Mouse (Mus musculus): ENCODE data around the gene Lgr6. TPM values are rescaled to one million over a fixed set of nuclear protein-coding genes. Genes with fewer than 3 reads are reported as not detected.
A peak's percentile ranks its signal among the peaks of the same experiment; 100 is the strongest.

Gene Lgr6
- polyA plus RNA-seq, 1 experiment: 0.21 TPM

GRCm38 (mm10) chr1:134962821-134963220 lies 142.3 kb downstream of the Lgr6 start:
- no peaks in the 10 kb centered on the region for H3K36me3 ChIP-seq (ENCODE audit: control insufficient read depth, insufficient read depth, low read length)
- peak overlapping the region; percentile 24; the same call in 1 of the 2 replicates for H3K27ac ChIP-seq (ENCODE audit: insufficient read depth, low read length)
- 3% methylated on average over 11 of the region's 11 CpGs for WGBS
- no peaks in the 10 kb centered on the region for H3K27me3 ChIP-seq (ENCODE audit: control insufficient read depth, insufficient read depth, low read length)
- H3K4me1 ChIP-seq (ENCODE audit: control insufficient read depth, insufficient read depth, insufficient read length): no peaks in the 10 kb centered on the region
- no peak for TF ChIP-seq POLR2A (IDR thresholded peaks at IDR 0.05; ENCODE audit: low read depth, low read length)
- TF ChIP-seq CTCF (IDR thresholded peaks at IDR 0.05; ENCODE audit: extremely low read depth, insufficient read depth, insufficient read length, insufficient replicate concordance): peak; percentile 22; the same call in 1 of the 2 replicates
- H3K4me3 ChIP-seq (ENCODE audit: extremely low read depth, insufficient read depth, insufficient read length): peak overlapping the region; percentile 78
- DNase-seq (ENCODE audit: low read depth in 1 of 2, low spot score in 2 of 2): peak; percentile 33 to 37

- Histone ChIP-seq H3K36me3 (ENCODE audit: control insufficient read depth, insufficient read depth, low read length) (no peaks in the 10 kb centered on the region), H3K27ac (ENCODE audit: insufficient read depth, low read length) (peak within 1 kb of the TSS; percentile 24; the same call in 1 of the 2 replicates), H3K27me3 (ENCODE audit: control insufficient read depth, insufficient read depth, low read length) (no peaks in the 10 kb centered on the region), H3K4me3 (ENCODE audit: extremely low read depth, insufficient read depth, insufficient read length) (peak within 1 kb of the TSS; percentile 78), H3K4me1 (ENCODE audit: control insufficient read depth, insufficient read depth, insufficient read length) (no peaks in the 10 kb centered on the region)
- 2% methylated on average over 50 of the region's 50 CpGs for WGBS
- TF ChIP-seq CTCF (IDR thresholded peaks at IDR 0.05; ENCODE audit: extremely low read depth, insufficient read depth, insufficient read length, insufficient replicate concordance) (no peak), POLR2A (IDR thresholded peaks at IDR 0.05; ENCODE audit: low read depth, low read length) (no peak)
- peak; percentile 83 to 94 for DNase-seq (ENCODE audit: low read depth in 1 of 2, low spot score in 2 of 2)
Observed at GRCm38 (mm10) chr1:134962053-134962803, 142.8 kb downstream of the Lgr6 start, which contains the start of gene Ube2t. Gene Ube2t, plus strand, starts transcription at chr1:134962565.

DNA sequence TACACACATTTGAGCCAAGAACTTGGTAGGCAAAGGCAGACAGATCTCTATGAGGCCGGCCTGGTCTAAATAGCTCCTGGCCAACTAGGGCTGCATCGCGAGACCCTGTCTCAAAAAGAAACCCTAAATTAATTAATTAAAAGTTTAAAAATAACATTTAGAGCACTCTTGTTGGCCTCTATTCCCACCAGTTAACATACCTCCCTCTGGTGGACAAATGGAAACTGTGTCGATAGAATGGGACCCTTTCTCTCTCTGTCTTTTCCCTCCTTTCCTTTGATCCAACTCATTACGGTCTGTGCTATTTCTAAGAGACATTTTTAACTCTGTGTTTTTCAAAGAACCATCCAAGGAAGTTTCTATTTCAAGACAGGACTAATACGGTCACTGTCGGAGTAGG lies 144.4 kb downstream of the Lgr6 start:
- 72% methylated on average over 7 of the region's 7 CpGs for WGBS
- H3K4me1 ChIP-seq (ENCODE audit: control insufficient read depth, insufficient read depth, insufficient read length): no peaks in the 10 kb centered on the region
- TF ChIP-seq POLR2A (IDR thresholded peaks at IDR 0.05; ENCODE audit: low read depth, low read length): no peak
- no peak for TF ChIP-seq CTCF (IDR thresholded peaks at IDR 0.05; ENCODE audit: extremely low read depth, insufficient read depth, insufficient read length, insufficient replicate concordance)
- H3K27me3 ChIP-seq (ENCODE audit: control insufficient read depth, insufficient read depth, low read length): no peaks in the 10 kb centered on the region
- no peak overlapping the region for H3K4me3 ChIP-seq (ENCODE audit: extremely low read depth, insufficient read depth, insufficient read length)
- H3K36me3 ChIP-seq (ENCODE audit: control insufficient read depth, insufficient read depth, low read length): no peaks in the 10 kb centered on the region
- no peak overlapping the region for H3K27ac ChIP-seq (ENCODE audit: insufficient read depth, low read length)
- DNase-seq (ENCODE audit: low read depth in 1 of 2, low spot score in 2 of 2): no peak

DNA sequence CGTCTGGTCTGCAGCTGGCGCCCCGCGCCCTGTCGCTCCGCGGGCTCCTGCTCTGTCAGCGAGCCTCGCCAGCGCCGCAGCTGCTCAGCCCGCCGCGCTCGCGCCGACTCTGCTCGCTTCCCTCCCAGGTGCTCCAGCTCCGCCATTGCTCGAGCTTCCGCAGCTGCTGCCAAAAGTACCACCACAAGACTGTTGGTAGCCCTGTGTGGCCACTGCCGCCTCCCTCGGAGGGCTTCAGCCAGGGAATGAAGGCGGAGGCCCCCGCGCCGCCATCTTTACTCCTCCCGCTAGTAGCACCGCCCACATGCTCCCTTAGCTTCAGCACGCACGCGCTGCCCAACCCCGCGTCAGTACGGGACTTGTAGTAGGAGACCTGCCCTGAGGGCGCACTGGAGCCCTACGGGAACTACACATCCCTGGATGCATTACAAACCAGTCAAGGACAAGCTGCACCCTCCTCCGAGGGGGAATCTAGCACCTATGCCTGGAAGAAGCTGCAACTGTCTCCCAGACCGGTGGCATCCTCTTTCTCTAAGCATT lies 149.4 kb downstream of the Lgr6 start, which contains the start of gene Ppp1r12b:
Gene Ppp1r12b (minus strand): TSS at position 306 of the 540 bp plus-strand sequence.
- peak; percentile 69 to 87 for DNase-seq (ENCODE audit: low read depth in 1 of 2, low spot score in 2 of 2)
- peak within 1 kb of the TSS; percentile 96 for H3K4me3 ChIP-seq (ENCODE audit: extremely low read depth, insufficient read depth, insufficient read length)
- peak within 1 kb of the TSS; percentile 71 for H3K27ac ChIP-seq (ENCODE audit: insufficient read depth, low read length)
- H3K36me3 ChIP-seq (ENCODE audit: control insufficient read depth, insufficient read depth, low read length): no peaks in the 10 kb centered on the region
- H3K4me1 ChIP-seq (ENCODE audit: control insufficient read depth, insufficient read depth, insufficient read length): peaks cover 5% of the 10 kb centered on the region
- no peaks in the 10 kb centered on the region for H3K27me3 ChIP-seq (ENCODE audit: control insufficient read depth, insufficient read depth, low read length)
- under 1% methylated on average over 39 of the region's 39 CpGs for WGBS
- TF ChIP-seq POLR2A (IDR thresholded peaks at IDR 0.05; ENCODE audit: low read depth, low read length) (no peak), CTCF (IDR thresholded peaks at IDR 0.05; ENCODE audit: extremely low read depth, insufficient read depth, insufficient read length, insufficient replicate concordance) (no peak)

DNA sequence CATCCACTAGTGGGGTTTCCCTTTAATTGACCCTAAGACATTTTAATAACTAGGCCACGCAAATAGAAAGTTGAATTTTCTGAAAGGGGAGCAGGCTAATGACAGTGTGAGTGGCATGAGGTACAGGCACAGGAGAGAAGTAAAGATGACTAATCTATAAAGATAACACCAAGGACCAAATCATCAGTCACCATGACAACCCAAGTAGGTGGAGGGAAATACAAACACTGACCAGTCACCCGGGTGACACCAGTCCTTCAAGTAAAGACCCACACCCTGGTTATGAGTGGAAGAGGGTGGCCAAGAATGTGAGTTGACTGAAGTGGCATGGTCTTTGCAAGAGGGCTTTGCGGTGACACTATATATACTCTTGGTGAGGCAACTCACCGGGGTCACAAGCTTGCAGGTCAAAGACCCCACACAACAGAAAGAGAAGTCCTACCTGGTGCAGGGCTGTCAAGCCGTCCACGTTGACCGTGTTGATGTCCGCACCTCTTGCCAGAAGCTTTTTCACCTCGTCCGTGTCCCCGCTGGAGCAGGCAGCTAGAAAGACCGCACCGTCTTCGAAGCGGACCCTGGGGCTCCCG lies 149.9 kb downstream of the Lgr6 start:
- Histone ChIP-seq H3K27ac (ENCODE audit: insufficient read depth, low read length) (no peak overlapping the region), H3K36me3 (ENCODE audit: control insufficient read depth, insufficient read depth, low read length) (no peaks in the 10 kb centered on the region), H3K27me3 (ENCODE audit: control insufficient read depth, insufficient read depth, low read length) (no peaks in the 10 kb centered on the region), H3K4me3 (ENCODE audit: extremely low read depth, insufficient read depth, insufficient read length) (peak overlapping the region; percentile 96), H3K4me1 (ENCODE audit: control insufficient read depth, insufficient read depth, insufficient read length) (peaks cover 5% of the 10 kb centered on the region)
- WGBS: 5% methylated on average over 16 of the region's 16 CpGs
- no peak for TF ChIP-seq POLR2A (IDR thresholded peaks at IDR 0.05; ENCODE audit: low read depth, low read length)
- TF ChIP-seq CTCF (IDR thresholded peaks at IDR 0.05; ENCODE audit: extremely low read depth, insufficient read depth, insufficient read length, insufficient replicate concordance): no peak
- DNase-seq (ENCODE audit: low read depth in 1 of 2, low spot score in 2 of 2): no peak

GRCm38 (mm10) chr1:134949946-134950345 lies 155.1 kb downstream of the Lgr6 start:
- Histone ChIP-seq H3K27ac (ENCODE audit: insufficient read depth, low read length) (no peak overlapping the region), H3K4me3 (ENCODE audit: extremely low read depth, insufficient read depth, insufficient read length) (no peak overlapping the region), H3K27me3 (ENCODE audit: control insufficient read depth, insufficient read depth, low read length) (no peaks in the 10 kb centered on the region), H3K36me3 (ENCODE audit: control insufficient read depth, insufficient read depth, low read length) (no peaks in the 10 kb centered on the region), H3K4me1 (ENCODE audit: control insufficient read depth, insufficient read depth, insufficient read length) (peaks cover 2% of the 10 kb centered on the region)
- no peak for DNase-seq (ENCODE audit: low read depth in 1 of 2, low spot score in 2 of 2)
- 96% methylated on average over 3 of the region's 3 CpGs for WGBS
- TF ChIP-seq CTCF (IDR thresholded peaks at IDR 0.05; ENCODE audit: extremely low read depth, insufficient read depth, insufficient read length, insufficient replicate concordance): no peak
- TF ChIP-seq POLR2A (IDR thresholded peaks at IDR 0.05; ENCODE audit: low read depth, low read length): no peak
